Mouse (Mus musculus): ENCODE measurements at regions not wholly inside any gene's neighbourhood (a gene's known extent, or its start where the extent isn't known, plus 50 kb on each side); places are given as distances from the start of the nearest gene placed in this dataset.

DNA sequence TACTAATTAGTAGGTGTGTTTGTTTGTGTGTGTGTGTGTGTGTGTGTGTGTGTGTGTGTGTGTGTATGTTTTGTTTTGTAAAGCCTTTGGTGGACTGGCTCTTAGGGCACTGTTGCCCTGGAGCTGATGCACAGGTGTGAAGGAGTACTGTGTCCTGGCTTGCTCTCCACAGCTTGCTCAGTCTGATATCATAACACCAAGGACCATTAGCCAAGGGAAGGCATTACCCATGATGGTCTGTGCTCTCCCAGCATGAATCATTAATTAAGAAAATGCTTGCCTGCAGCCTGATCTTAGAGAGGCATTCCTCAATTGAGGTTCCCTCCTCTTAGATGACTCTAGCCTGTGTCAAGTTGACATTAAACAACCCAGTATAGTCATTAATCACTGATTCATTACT, 54.7 kb downstream of the Spry2 start:
- DNase-seq (ENCODE audit: low spot score), result no peak

GRCm38 (mm10) chr14:105837533-105837932, 59.1 kb downstream of the Spry2 start:
- DNase-seq (ENCODE audit: low spot score), result no peak

- no peak for DNase-seq (ENCODE audit: low spot score)
These were observed 65.9 kb downstream of the Spry2 start for GRCm38 (mm10) chr14:105830701-105831100.

DNA sequence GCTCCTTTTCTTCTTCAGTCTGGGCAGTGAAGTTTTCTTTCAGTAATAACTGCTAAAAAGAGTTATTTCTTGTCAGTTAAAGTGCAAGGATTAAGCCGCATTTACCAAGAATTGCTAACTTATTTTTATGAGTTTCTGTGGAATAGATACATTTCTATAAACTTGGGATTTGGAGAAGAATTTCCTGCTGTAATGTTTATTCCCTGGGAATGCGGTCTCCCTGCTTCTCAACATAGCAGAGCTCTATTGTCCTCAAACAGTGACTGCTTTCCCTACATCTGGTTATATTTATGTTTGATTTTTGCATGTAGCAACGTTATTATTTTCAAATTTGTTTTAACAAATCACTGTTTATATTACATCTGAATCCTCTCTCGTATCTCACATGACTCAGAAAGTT, 66.3 kb downstream of the Spry2 start:
- no peak for DNase-seq (ENCODE audit: low spot score)

DNA sequence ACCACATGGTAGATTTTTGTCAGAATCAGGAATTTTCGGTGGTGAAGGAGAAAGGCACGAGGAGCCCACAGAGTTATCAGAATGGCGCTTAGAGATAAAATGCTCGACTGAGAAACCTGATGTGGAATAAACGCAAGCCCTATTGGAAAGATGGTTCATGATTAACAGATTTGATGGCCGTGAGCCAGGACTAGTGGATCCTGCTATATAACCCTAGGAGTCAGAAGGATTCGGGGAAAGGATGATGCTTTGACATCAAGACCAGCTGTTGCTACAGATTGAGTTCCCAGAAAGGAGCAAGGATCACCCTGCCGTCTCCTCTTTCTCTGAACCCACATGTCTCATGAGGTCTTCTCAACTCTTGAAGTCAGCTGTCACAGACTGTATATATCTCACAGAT, 73.5 kb downstream of the Spry2 start:
- no peak for DNase-seq (ENCODE audit: low spot score)

DNA sequence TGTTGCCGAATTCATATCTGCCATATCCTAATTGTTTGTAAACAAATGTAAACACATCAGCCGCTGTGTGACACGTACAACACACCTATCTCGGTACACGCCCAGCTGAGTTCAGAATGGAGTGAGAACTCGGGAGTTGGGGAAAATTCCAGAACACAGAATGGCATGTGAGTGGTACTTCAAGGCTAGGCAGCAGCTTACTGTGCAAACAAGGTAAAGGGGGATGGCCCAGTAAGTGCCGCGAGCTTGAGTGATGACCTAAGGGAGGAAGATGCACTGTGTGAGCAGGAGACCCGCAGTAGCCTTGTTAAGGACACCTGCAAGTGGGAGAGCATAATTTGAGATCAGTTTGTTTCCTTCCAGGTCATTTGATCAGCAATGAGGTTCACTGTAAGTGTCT, 74.0 kb downstream of the Spry2 start:
- no peak for DNase-seq (ENCODE audit: low spot score)

- DNase-seq (ENCODE audit: low spot score), result no peak
These were observed 77.1 kb downstream of the Spry2 start for GRCm38 (mm10) chr14:105819534-105819933.

DNA sequence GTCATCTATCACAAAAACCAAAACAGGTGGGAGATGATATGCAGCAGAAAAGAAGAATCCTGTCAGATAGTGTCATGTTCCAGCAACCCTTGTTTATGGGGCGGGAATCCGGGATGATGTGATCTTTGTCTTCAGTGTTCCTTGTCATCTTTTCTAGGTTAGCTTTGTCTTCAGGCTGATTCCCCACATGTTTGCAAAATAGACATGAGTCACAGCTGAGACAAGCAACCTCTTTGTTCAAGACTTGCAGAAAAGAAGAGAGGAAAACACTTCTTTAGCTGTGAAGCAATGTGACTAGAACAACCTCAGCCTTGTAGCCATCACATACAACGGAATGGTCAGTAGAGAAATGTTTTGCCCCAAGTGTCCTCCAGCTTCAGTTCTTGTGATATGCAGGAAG, 77.8 kb downstream of the Spry2 start:
- no peak for DNase-seq (ENCODE audit: low spot score)

DNA sequence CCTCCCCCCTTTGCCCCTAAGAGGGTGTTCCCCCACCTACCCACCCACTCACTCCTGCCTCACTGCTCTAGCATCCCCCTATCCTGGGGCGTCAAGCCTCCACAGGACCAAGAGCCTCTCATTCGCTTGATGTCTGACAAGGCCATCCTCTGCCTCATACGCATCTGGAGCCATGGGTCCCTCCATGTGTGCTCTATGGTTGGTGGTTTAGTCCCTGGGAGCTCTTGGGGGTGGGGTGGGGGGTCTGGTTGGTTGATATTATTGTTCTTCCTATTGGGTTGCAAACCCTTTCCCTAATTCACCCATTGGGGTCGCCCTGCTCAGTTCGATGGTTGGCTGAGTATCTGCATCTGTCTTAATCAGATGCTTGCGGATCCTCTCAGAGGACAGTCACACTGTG, 79.1 kb downstream of the Spry2 start:
- DNase-seq (ENCODE audit: low spot score), result no peak

DNA sequence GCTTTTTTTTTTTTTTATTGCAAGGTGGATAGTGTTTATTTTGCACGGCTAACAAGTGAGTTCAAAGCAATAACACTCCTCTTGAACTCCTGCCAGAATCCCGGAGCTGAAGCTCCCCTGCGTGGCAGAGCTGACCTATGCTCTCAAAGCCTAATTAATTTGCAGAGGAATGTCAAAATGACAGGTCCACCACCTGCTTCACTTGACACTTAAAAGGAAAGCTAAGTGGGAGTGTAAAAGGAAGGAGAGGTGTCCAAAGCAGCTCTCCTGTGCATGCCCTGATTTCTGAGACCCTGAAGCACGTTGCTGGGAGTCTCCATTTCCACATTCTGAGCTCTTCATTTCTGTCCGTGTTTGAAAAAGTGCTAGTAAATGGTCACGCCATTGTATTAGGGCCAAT, 80.8 kb downstream of the Spry2 start:
- DNase-seq (ENCODE audit: low spot score), result no peak

GRCm38 (mm10) chr14:105815281-105815680, 81.3 kb downstream of the Spry2 start:
- peak; percentile 1 for DNase-seq (ENCODE audit: low spot score)

DNA sequence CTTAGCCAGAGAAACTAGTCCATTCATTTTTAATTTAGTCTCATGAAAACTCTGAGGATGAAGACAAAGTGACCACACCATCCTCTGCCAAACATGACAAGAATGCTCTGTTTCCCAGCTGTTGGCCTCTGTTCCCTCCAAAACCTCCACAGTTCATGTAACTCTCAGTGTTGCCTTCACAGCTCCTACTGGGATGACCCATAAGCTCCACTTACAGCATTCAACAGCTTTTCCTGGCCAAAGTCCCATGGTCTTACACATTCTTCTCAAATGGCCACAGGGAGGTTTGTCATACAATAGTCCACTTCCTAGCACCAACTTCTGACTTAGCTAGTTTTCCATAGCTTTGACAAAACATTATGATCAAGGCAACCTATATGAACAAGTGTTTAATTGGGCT, 83.0 kb downstream of the Spry2 start:
- no peak for DNase-seq (ENCODE audit: low spot score)

DNA sequence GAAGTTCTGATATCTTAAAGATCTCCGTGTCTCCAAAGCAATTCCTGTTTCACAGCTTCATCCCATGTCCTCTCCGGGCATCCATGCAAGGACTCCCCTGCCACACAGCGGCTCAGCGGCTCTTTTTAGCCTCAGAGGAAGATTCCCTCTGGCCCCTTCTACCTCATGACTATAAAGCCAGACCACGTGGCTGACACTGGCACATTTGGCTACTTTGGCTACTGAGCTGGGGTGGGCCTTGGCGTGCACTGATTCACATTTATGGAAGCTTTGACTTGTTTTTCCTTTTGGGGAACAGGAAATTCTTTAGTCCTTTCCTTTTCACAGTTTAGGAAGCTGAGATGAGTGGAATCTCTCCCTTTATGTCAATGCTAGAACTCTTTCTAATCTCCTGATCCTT, 83.5 kb downstream of the Spry2 start:
- no peak for DNase-seq (ENCODE audit: low spot score)

DNA sequence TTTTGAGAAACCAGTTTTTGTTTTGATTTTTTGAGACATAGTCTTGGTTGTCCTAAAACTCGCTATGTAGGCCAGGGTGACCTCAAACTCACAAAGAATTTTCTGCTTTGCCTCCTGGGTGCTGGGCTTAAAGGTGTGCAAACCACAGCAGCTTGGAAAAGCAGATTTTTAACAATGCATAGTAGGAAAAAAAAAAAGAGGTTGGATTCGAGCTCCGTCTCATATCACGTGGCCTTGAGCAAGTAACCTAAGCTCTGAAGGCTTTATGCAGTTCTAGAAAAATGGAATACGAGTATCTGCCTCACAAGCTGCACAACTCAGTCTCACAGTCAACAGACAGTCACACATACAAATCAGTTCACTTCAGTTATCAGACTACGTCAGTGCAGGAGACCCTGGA, 90.9 kb downstream of the Spry2 start:
- no peak for DNase-seq (ENCODE audit: low spot score)

- DNase-seq (ENCODE audit: low spot score), result no peak
These were observed 91.3 kb downstream of the Spry2 start for GRCm38 (mm10) chr14:105805362-105805761.

DNA sequence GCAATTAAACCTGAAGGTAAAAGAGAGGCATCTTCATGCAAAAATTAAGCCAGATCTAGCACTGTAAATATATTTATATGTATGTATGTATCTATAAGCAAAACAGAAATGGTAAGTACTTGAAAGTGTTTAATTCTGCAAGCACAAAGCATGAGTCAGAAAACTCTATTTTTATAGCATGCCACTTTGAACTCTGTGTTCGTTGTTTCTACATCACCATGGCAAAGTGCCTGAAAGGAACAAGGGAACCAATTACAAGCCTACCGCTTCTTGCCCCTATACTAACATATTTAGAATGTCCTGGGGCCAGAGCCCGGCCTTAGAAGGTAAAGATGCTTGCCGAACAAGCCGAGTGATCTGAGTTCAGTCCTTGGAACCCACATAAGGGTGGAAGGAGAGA, 91.9 kb downstream of the Spry2 start:
- no peak for DNase-seq (ENCODE audit: low spot score)

DNA sequence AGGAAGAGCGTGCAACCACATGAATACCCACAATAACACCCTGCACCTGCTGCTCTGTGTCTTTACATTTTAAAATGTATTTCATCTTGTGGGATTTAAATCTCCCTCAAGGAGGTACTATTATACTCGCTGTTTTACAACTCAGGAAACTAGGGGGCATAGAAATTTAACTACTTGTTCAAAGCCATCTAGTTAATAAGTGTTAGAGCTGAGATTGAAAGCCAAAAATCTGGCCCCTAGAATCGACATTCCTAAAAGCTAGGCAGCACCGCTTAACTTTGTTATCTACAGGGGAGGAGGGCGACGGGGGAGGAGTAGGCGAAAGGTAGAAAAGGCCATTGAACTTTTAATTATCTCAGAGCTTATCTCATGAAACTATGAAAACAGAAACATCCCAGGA, 93.3 kb downstream of the Spry2 start:
- no peak for DNase-seq (ENCODE audit: low spot score)

DNA sequence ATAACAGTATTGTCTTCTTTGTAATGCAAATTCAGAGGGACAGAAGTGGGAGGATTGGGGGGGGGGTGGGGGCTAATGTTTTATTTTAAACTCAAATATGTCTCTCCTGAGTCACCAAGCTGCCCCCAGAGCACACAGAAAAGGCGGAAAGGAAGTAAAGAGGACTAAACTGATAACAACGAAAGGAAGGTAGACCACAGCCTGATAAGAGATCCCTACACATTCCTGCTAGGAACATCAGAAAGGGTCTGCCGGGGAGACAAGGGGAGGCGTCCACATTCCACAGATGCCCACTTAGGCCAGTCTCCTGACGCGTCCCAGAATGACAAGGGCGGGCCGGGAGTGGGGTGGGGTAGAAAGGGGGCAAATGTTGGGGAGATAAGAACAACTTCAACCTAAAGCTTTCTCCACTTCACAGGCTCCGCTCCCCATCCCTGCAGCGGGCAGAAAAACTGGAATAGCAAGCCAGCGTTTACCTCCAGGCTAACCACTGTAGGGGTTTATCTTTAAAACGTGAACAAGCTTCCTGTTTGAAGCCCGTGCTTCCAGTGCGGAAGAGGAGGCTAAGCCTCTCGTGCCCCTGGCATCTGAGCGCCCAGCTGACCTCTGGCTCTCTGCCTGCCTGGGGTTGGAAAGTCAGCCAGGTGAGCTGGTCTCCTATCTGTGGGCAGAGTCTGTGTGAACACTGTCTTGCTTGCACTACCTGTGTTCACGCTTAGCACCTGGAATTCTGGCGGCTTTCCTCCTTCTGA, 93.9 kb downstream of the Spry2 start:
- no peak for DNase-seq (ENCODE audit: low spot score)

DNA sequence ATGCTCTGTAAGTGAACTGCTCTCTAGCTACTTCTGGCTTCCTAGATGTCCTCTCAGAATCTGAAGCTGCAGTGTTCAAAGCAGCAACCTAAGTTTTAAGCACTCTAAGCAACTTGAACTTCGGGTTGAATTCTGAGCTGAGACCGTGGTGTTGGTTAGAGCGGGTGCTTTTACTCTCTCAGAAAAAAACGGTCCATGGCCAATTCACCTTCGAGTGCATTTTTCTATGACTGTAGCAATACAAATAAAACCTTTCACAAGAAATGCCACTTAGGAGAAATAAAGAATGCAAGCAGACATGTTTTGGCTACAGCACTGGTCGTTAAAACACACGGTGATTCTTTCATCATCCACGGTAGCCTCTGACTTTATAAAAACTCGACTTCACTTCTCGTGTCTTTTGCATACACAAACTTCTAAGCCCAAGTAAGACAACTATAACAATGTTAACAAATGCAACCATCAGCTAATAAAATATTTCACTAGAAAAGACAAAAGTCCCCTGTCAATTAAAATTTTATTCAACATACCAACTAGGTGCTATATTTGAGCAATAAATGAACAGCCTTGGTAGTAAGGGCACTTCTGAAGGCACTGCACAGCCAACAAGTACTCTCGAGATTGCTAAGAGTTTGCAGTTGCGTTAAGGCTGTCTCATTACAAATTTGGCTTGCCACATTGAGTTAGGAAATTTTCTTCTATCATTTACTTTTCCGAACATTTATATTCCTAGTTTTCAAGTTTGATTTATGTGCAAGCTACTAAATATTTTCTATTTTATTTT, 96.3 kb downstream of the Spry2 start:
- no peak for DNase-seq (ENCODE audit: low spot score)

DNA sequence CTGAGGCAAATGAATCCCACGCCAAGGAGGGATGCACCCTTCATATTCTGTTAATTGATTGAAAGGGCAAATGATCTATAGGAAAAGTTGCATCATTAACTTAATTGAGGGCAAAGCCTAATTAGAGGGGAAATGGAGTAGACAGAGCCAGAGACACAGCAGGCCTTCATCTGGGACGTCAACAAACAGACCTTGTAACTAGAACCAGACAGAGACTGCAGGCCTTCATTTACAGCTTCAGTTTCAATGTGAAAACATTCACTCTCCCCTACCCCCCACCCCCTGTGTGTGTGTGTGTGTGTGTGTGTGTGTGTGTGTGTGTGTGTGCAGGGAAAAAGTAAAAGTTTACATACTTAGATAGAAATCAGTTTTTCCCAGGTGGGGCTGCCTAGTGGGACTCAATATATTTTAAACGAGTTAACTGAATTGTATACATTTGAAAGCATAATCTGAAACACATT, 97.2 kb downstream of the Spry2 start:
- DNase-seq (ENCODE audit: low spot score), result no peak

- DNase-seq (ENCODE audit: low spot score), result no peak
These were observed 103.5 kb downstream of the Spry2 start for GRCm38 (mm10) chr14:105793010-105793702.

DNA sequence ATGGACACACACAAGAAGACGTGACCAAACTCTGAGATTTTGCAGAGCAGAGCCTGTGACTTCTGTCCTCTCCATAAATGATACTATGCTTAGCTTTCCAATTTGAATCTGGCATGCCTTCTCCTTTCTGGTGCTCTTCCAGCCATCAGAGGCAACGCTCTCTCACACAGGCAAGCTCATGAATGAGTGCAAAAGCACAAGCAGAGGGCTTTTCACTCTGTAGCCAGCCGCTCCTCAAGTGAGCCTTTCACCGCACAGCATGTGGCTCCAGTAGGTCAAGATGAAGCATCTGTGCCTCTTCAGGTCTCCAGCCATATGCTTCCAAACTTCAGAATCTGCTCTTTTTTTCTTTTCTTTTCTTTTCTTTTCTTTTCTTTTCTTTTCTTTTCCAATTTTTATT, 106.2 kb downstream of the Spry2 start:
- no peak for DNase-seq (ENCODE audit: low spot score)

- no peak for DNase-seq (ENCODE audit: low spot score)
These were observed 113.2 kb downstream of the Spry2 start for GRCm38 (mm10) chr14:105783428-105783827.

Data from ovary, postnatal 10 days (tissue).